Mouse (Mus musculus): ENCODE results near the gene Kif24.

The Kif24 gene

DNA sequence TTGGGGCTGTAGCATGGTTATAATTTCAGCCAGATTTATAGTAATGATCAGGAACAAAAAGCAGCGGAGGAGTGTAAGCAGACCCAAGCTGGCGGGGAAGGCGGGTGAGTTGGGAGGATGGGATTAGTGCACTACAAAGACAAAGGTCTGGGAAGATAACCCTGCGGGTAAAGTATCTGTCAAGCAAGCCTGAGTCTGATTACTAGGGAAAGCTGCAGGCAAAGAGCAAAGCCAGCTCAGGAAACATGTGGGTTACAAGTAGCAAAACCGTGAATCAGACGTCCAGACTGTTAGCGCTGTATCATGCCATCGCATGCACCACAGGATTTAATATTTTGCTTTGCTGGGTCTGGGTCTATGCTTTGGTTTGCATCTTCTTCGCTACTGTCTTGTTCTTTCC is 58.1 kb downstream of the Kif24 start:
- DNase-seq (ENCODE audit: low spot score in 2 of 2), result no peak

DNA sequence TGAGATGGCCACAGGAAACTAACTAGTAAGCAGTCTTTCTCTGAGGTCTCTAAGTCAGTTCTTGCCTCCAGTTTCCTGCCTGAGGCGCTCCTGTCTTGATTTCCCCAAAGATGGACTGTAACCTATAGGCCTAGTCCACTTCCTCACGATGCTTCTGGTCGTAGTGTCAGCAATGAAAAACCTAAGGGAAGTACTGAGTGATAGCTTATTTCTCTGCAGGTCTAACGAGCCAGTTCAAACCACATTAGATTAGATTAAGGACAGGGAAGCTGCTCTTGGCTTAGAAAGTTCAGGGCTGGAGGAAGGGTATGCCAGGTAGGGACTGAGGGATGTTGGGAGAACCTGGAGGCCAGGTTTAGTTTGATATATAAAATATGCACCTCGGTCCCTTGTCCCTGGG is 63.1 kb downstream of the Kif24 start:
- DNase-seq (ENCODE audit: low spot score in 2 of 2), result no peak

DNA sequence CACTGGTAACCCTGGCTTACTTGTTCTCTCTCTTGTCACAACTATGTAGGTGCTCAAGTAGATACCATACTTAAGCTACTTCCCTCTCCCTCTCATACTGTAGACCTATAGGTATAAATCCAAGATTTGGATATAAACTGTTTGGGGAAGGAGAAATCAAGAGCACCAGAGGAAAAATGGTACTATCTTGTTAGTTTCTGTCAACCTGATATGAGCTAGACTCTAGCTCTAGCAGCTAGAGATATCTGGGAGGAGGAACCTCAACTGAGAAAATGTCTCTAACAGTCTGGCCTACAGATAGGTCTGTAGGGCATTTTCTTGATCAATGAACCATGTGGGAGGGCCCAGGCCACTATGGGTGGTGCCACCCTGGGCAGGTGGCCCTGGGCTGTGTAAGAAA is 63.5 kb downstream of the Kif24 start:
- no peak for DNase-seq (ENCODE audit: low spot score in 2 of 2)

GRCm38 (mm10) chr4:41399904-41400303 is 64.8 kb downstream of the Kif24 start:
- DNase-seq (ENCODE audit: low spot score in 2 of 2), result no peak

- no peak for DNase-seq (ENCODE audit: low spot score in 2 of 2)
Measured at GRCm38 (mm10) chr4:41398353-41398752, 66.3 kb downstream of the Kif24 start.

DNA sequence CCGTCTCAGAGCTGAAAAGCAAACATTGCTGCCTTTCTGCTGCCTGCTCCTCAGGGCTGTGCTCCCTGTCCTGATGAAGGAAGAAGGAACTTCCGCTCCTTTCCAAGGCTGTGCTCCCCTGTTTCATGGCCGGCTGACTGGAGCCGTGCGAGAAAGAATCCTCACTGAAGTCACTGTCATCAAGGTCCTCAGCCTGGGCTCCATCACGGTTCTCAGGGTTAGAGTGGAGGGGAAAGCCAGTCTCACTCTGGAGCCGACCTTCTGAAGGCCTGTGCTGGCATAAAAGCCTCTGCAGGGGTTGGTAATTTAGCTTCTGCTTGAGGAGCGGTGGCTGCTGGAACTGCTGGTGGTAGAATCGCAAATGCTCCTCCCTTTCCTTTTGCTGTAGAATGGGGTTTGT is 70.0 kb downstream of the Kif24 start:
- DNase-seq (ENCODE audit: low spot score in 2 of 2), result no peak

DNA sequence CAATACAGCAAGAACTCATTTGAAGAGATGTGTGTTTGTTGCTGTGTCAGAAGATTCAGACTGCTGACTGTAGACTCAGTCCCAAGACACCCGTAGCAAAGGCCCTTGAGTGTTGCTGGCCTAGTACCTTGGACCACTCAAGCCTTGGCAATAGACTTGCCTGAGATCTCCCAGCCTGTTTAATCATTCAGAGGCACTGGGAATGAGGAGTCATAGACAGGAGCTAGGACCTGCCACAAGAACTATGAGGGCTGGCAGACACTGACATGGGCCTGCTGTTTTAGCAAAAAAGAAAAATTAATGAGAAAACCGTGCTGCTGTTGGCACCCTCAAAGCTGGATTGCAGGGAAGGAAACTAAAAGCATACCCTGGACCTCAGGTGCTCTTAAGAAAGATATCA is 73.7 kb downstream of the Kif24 start:
- no peak for DNase-seq (ENCODE audit: low spot score in 2 of 2)

DNA sequence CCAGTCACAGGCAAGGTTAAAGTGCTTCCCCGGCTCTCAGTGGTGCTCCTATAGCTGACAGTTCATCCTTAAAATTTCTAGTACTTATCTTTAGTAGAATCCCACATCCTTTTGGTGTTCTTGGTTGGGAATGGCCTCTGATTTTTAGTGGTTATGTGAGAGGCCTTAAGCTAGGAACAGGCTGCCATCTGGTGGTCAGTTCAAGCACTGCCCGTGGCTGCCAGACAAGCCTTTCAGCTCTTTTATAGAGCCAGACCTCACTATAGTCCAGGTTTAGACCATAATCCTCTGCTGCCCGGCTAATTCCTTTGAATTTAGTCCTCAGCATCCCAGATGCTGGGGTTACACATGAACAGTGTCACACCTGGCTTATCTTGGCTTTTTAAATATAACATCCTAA is 74.6 kb downstream of the Kif24 start:
- DNase-seq (ENCODE audit: low spot score in 2 of 2), result peak; percentile 80 to 91

DNA sequence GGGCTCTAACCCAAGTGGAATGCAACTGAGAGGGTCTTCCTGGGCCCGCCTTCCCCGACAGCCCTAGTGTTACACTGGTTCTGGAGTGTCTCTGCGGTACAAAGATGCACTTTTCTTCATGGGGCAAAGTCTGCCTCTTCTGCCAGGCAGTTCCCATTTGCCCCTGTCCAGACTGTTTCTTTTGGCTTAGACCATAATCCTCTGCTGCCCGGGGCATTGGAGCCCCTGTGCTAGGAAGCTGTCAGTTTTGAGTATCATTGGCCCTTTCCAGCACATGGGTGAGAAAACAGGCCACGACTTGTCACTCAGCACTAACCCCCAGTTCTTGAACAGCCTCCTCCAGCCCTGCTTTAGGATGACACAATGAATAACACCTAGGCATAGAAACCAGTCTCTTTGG is 75.4 kb downstream of the Kif24 start:
- DNase-seq (ENCODE audit: low spot score in 2 of 2), result no peak

DNA sequence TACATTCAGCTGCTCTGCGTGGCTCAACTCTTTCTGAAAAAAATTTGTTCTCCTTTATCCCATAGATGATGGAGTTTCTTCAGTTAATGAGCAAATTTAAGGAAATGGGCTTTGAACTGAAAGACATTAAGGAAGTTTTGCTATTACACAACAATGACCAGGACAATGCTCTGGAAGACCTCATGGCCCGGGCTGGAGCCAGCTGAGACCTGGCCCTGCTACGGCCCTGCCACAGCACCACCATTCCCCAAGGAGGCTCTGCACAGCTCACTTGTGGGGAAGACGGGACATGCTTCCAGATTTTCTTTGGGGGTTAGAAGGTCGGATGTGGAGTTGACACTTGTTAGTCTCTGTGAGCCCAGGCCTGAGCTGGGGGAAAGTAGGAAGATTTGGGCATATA is 76.1 kb downstream of the Kif24 start:
- DNase-seq (ENCODE audit: low spot score in 2 of 2), result no peak

GRCm38 (mm10) chr4:41387755-41388469 is 76.8 kb downstream of the Kif24 start:
- DNase-seq (ENCODE audit: low spot score in 2 of 2), result peak; percentile 73 to 75

DNA sequence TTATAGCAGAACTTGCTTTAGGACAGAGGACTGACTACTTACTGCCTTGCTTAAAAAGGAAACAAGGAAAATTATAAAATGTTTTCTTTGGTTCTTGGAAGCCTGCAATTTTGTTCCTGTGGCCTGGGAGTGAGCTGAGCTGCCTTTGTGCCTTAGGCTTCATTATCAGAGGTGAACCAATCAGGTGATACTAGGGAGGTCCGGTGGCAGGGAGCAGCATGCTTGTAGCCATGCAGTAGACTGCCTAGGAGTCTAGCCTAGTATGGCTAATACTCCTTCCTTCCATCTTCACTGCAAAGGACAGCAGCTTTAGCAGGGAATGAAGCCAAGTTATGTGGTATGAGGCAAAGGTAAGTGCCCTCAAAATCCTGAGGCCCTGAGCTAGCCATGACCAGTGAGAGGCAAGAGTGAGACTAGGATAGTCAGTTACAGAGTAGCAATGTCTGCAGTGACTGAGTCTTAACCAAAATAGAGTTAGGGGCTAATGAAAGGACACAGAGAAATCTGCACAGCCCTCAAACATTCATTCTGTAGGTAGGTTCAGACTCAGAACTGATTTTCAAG is 78.2 kb downstream of the Kif24 start:
- DNase-seq (ENCODE audit: low spot score in 2 of 2), result no peak

DNA sequence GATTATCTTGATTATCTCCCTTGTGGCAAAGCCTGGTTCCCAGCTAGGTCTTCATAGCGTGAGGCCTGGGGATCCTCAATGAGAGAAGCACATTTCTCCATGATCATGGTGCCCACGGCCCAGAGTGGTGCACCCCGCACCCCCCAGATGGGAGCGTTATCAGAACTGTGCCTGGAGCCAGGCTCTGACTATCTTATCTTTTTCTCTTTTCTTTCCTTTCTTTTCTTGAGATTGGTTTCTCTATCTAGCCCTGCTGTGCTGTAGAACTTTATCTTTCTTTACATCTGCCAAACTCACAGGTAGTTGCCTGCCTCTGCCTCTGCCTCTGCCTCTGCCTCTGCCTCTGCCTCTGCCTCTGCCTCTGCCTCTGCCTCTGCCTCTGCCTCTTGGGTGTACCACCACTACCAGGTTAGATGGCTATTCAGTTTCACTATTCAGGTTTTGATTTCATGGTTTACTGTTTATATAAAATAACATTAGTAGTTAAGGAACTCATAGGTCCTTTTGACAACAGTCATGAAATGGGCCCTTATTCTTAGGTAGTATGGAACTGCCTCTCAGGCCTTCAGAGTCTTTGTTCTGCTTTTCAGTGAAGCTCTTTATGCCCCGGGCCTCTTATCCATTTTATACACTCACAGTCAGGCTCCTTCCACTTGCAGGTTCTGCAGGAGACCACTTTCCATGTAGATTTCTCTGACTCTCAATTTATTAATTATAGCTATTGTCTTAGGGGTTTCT is 83.3 kb downstream of the Kif24 start:
- DNase-seq (ENCODE audit: low spot score in 2 of 2), result no peak

DNA sequence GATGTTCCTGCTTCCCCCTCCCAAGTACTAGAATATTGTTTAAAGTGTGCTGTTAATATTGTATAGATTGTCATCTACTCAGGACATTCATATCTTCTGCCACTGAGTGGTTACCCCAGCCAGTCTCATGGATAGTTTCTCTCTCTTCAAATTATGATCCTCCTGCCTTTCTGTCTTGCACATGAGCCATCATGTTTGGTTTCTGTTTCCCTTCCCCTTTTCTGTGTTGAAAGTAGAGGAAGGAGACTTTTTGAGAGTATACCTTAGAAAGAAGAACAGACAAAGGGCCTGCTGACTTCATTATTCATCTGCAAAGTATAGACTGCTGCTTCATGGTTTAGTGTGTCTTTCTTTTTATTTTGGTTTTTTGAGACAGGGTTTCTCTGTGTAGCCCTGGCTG is 87.1 kb downstream of the Kif24 start:
- DNase-seq (ENCODE audit: low spot score in 2 of 2), result no peak

- no peak for DNase-seq (ENCODE audit: low spot score in 2 of 2)
Measured at GRCm38 (mm10) chr4:41369702-41370437, 94.8 kb downstream of the Kif24 start.

DNA sequence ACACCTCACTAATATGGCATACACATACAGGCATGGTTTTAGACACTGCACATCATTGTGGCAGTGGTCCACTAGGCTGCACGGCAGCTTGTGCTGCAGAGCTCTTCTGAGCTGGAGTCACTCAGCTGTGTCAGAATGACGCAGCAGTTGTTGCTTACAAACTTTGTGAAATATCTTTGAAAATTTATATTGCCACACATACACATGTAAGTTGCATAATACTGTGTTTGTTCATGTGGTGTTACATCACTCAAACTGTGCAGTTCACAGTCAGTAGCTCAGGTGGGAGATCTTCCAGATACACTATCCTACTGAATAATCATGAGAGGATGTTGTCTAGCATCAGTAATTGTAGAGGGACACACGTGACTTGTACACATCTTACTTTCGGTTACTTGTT is 96.5 kb downstream of the Kif24 start:
- no peak for DNase-seq (ENCODE audit: low spot score in 2 of 2)

GRCm38 (mm10) chr4:41361059-41361458 is 103.6 kb downstream of the Kif24 start:
- no peak for DNase-seq (ENCODE audit: low spot score in 2 of 2)

DNA sequence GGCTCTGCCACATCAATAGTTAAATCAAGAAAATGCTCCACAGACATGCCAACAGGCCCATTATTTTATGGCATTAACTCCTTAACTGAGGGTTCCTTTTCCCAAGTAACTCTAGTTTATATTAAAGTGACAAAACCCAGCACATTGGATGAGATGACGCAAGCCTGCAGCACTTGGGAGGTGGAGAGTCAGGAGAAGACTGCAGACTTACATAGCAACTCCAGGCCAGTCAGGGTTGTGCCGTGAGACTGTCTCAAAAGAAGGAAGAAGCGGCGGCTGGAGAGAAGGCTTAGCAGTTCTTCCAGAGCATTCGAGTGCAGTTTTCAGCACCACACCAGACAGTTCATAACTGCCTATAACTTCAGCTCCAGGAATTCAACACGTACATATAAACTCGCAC is 105.3 kb downstream of the Kif24 start:
- no peak for DNase-seq (ENCODE audit: low spot score in 2 of 2)

GRCm38 (mm10) chr4:41358669-41359068 is 106.0 kb downstream of the Kif24 start:
- no peak for DNase-seq (ENCODE audit: low spot score in 2 of 2)

DNA sequence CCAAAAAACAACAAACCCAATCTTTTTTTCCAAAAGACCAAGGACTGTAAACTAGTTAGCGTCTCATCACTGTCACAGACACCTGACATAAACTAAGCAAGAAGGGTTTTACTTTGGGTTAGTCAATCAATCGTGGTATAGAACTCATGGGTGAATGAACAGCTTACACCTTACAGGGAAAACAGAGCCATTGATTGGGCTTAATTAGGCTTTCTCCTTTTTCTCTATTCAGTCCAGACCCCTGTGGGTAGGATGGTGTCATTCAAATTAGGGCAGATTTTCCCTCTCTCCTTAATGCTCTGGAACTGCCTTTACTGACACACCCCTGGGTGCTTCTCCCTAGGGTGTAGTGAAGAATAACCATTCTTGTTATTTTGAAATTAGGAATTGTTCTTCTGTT is 107.5 kb downstream of the Kif24 start:
- DNase-seq (ENCODE audit: low spot score in 2 of 2), result no peak

- no peak for DNase-seq (ENCODE audit: low spot score in 2 of 2)
Measured at GRCm38 (mm10) chr4:41353265-41353664, 111.4 kb downstream of the Kif24 start.

DNA sequence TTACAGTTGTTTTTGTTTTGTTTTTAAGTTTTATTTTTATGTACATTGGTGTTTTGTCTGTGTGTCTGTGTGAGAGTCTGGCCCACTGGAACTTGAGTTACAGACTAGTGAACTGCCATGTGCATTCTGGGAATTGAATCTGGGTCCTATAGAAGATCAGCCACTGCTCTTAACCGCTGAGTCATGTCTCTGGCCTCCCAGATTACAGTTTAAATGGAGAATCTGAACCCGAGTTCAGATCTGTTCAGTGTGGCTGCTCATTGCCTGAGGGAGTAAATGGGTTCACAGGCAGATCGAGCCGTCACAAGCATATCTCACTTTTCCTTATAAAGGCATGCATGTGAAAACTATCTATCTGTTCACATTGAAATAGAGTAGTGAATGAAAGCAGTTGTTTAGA is 111.9 kb downstream of the Kif24 start:
- no peak for DNase-seq (ENCODE audit: low spot score in 2 of 2)

DNA sequence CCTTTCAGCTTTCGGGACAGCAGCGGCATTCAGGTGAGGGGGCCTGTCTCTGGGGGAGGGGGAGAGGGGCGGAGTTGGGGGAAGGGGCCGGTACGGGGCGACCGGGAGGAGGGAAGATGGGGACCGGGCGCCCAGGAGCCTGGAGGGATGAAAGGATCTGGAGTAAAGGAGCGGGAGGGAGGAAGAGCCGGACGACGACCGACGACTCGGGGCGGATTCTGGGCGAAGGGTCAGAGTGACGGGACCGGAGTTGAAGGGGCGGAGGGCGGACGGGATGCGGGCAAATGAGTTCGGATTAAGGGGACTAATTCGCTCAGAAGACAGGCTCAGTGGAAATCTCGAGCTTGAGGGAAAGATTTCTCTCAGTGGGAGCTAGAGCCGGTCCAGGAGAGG is 115.5 kb downstream of the Kif24 start:
- DNase-seq (ENCODE audit: low spot score in 2 of 2), result peak; percentile 46 to 82

All from spleen, postnatal 4 days (tissue).